Comparison of ENCODE assay signal across 9 mouse cellular contexts in the genomic region with DNA sequence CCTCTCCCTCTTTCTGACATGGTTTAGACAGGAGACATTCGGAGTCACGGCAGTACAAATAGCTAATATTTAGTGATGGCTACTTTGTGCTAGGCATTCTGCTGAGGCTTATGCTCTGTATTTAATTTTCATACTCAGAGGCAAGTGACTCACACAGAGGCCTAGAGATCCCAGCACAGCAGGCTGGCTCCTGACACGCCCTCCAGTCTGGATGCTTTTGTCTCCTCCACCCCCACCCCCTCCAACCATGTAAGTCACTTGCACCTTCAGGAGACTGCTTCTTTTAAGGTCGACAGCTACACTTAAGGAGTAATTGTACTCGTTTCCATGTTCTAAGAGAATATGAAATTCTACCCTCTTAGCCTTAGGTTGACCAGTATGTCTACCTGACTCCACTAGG. TPM values are rescaled to one million over a fixed set of nuclear protein-coding genes. Genes with fewer than 3 reads are reported as not detected.
DNase-seq lines count a peak whose midpoint lies in the region; ATAC-seq and TF ChIP-seq lines count a peak whose summit lies in the region.
"Had no signal": no experiment of that assay in that cellular context is flagged by ENCODE, and none has a peak within 500 bp of the region (broad histone marks: within the 10 kb centered on the region; RNA-seq: fewer than 3 reads in every experiment).

No protein-coding gene starts in this region.

- H3K9me3 ChIP-seq in heart, embryonic 13.5 days, result peaks cover 3% of the 10 kb centered on the region; the same call in 1 of the 2 replicates
- H3K9me3 ChIP-seq in hindbrain, embryonic 13.5 days, result no peaks in the 10 kb centered on the region
- H3K9me3 ChIP-seq in midbrain, embryonic 15.5 days, result no peaks in the 10 kb centered on the region

- no peaks in the 10 kb centered on the region for H3K27me3 ChIP-seq in heart, embryonic 13.5 days (replicated peaks)
- no peaks in the 10 kb centered on the region for H3K27me3 ChIP-seq in hindbrain, embryonic 13.5 days
- no peaks in the 10 kb centered on the region for H3K27me3 ChIP-seq in midbrain, embryonic 15.5 days (replicated peaks)

- TF ChIP-seq CTCF in gastrocnemius, adult 2 months (IDR thresholded peaks at IDR 0.05), result no peak

- peak overlapping the region; percentile 86 for H3K4me2 ChIP-seq in heart, embryonic 13.5 days
- H3K4me2 ChIP-seq in hindbrain, embryonic 13.5 days, result peak overlapping the region; percentile 75
- H3K4me2 ChIP-seq in midbrain, embryonic 15.5 days, result peak overlapping the region; percentile 79

- peak overlapping the region; percentile 91; the same call in 1 of the 2 replicates for H3K27ac ChIP-seq in heart, embryonic 13.5 days (replicated peaks)
- 0 out of 2 replicates have a peak overlapping the region, but pooled peaks have one; percentile 90 for H3K27ac ChIP-seq in hindbrain, embryonic 13.5 days
- H3K27ac ChIP-seq in midbrain, embryonic 15.5 days, result no peak overlapping the region
- no peak overlapping the region for H3K27ac ChIP-seq in gastrocnemius, adult 2 months

- no peak for ATAC-seq in heart, embryonic 13.5 days (ENCODE audit: extremely low read depth, insufficient number of reproducible peaks, low FRiP score, low TSS enrichment)
- ATAC-seq in hindbrain, embryonic 13.5 days (ENCODE audit: low FRiP score), result no peak
- no peak for ATAC-seq in midbrain, embryonic 15.5 days (replicated peaks)

- 70% methylated on average over 5 of the region's 5 CpGs for WGBS in heart, embryonic 13.5 days
- 59% methylated on average over 5 of the region's 5 CpGs for WGBS in hindbrain, embryonic 13.5 days
- 61% methylated on average over 5 of the region's 5 CpGs for WGBS in midbrain, embryonic 15.5 days

- peak overlapping the region; percentile 81; the same call in 1 of the 2 replicates for H3K9ac ChIP-seq in heart, embryonic 13.5 days
- no peak overlapping the region for H3K9ac ChIP-seq in hindbrain, embryonic 13.5 days
- H3K9ac ChIP-seq in midbrain, embryonic 15.5 days, result no peak overlapping the region

- no peaks in the 10 kb centered on the region for H3K36me3 ChIP-seq in heart, embryonic 13.5 days
- no peaks in the 10 kb centered on the region for H3K36me3 ChIP-seq in hindbrain, embryonic 13.5 days
- H3K36me3 ChIP-seq in midbrain, embryonic 15.5 days (replicated peaks), result no peaks in the 10 kb centered on the region

- peaks cover 39% of the 10 kb centered on the region for H3K4me1 ChIP-seq in heart, embryonic 13.5 days
- H3K4me1 ChIP-seq in hindbrain, embryonic 13.5 days (replicated peaks), result peaks cover 38% of the 10 kb centered on the region
- H3K4me1 ChIP-seq in midbrain, embryonic 15.5 days, result peaks cover 36% of the 10 kb centered on the region

- intact Hi-C loops in heart, postnatal 10 days (cut with DNase I), result no loop called here
- intact Hi-C loops in gastrocnemius, adult 2 months (cut with DNase I), result no loop called here

- no peak overlapping the region for H3K4me3 ChIP-seq in heart, embryonic 13.5 days
- no peak overlapping the region for H3K4me3 ChIP-seq in hindbrain, embryonic 13.5 days
- peak overlapping the region; percentile 54; the same call in 1 of the 2 replicates for H3K4me3 ChIP-seq in midbrain, embryonic 15.5 days
- no peak overlapping the region for H3K4me3 ChIP-seq in gastrocnemius, adult 2 months

- DNase-seq in heart, postnatal 10 days, result no peak
- peak; percentile 72 for DNase-seq in ES-CJ7 (ENCODE audit: low read depth, low spot score)
- DNase-seq in gastrocnemius, adult 2 months, result no peak
- no peak for DNase-seq in urinary bladder, adult 18-20 months (ENCODE audit: low spot score in 2 of 2)
- no peak for DNase-seq in layer of hippocampus, adult 8-10 months (ENCODE audit: low spot score in 2 of 2)

RNA-seq across cellular contexts. Expression of gene Sh3bp4, which starts 1.4 kb away (rescaled TPM):
- 19.2 and 19.6 TPM in 2 replicates for polyA plus RNA-seq in heart, embryonic 13.5 days (2015; fragmentation: Nextera tagmentation; extraction: Ambion mirVana)
- 10 to 100 TPM; 26.2 to 28.6 TPM for total RNA-seq in heart, postnatal 10 days (2021)
- polyA plus RNA-seq in hindbrain, embryonic 13.5 days (2015; fragmentation: Nextera tagmentation; extraction: Ambion mirVana), result 19.5 and 20.9 TPM in 2 replicates
- 12.3 and 12.4 TPM in 2 replicates for polyA plus RNA-seq in midbrain, embryonic 15.5 days (2015; fragmentation: Nextera tagmentation; extraction: Ambion mirVana)
- 1 to 10 TPM; 2.1 to 4.0 TPM for total RNA-seq in gastrocnemius, adult 2 months (2021)
- 10 to 100 TPM; 21.2 to 23.1 (median 22.6) TPM for total RNA-seq in layer of hippocampus, adult 8-10 months (2022)
- total RNA-seq: megakaryocyte-erythroid progenitor cell, adult 5-6 weeks had no signal

Comparison
In these comparisons a context has a peak if more than half of its experiments do, and no peak if none do; other contexts are left out.
1. H3K27ac ChIP-seq: peak in heart, embryonic 13.5 days (single experiment) and hindbrain, embryonic 13.5 days (single experiment); none in midbrain, embryonic 15.5 days (single experiment) and gastrocnemius, adult 2 months (single experiment).
2. RNA of gene Sh3bp4, which starts 1.4 kb away (total RNA-seq): 26.2 to 28.6 TPM in heart, postnatal 10 days and 21.2 to 23.1 TPM in layer of hippocampus, adult 8-10 months; 2.1 to 4.0 TPM in gastrocnemius, adult 2 months; every median in the first group is over 4 times any median in the second.
3. Peak in every context shown above with its lines, with median percentiles within 50 percentile points of each other: H3K4me2 ChIP-seq.